Comparison of ENCODE assay signal across 7 mouse cellular contexts in the genomic region with DNA sequence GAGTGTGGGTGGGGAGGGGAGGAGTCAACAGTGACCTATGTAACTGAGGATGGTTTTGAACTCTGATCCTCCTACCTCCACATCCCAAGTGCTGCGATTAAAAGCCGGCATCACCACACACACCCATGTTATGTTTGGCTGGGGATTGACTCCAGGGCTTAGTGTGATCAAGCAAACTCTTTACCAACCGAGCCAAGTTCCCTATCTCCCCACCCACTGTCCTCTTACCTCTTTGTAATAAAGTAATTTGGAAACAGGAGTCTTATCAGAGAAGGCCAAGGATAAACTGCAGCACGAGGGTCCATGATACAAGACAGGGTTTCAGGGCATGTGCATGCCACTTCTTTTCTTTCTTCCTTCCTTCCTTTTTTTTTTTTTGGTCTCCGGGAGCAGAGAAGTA. TPM values are rescaled to one million over a fixed set of nuclear protein-coding genes. Genes with fewer than 3 reads are reported as not detected.
"Had no signal": no experiment of that assay in that cellular context is flagged by ENCODE, and none has a peak within 500 bp of the region (broad histone marks: within the 10 kb centered on the region; RNA-seq: fewer than 3 reads in every experiment).

No protein-coding gene starts in this region.

- H3K27ac ChIP-seq: layer of hippocampus, adult 2 months; liver, embryonic 14.5 days had no signal

- H3K36me3 ChIP-seq: limb, embryonic 13.5 days; neural tube, embryonic 13.5 days had no signal

- ATAC-seq: inflammation-experienced regulatory T-cells, adult 6 months had no signal

- DNase-seq: right cerebral cortex, postnatal 4 days had no signal

- H3K27me3 ChIP-seq: limb, embryonic 13.5 days; neural tube, embryonic 13.5 days had no signal

- H3K9me3 ChIP-seq: limb, embryonic 13.5 days; neural tube, embryonic 13.5 days had no signal

- H3K4me3 ChIP-seq: layer of hippocampus, adult 2 months; limb, embryonic 13.5 days; neural tube, embryonic 13.5 days had no signal

- H3K9ac ChIP-seq: limb, embryonic 13.5 days; liver, embryonic 14.5 days; neural tube, embryonic 13.5 days had no signal

- H3K4me2 ChIP-seq: limb, embryonic 13.5 days; neural tube, embryonic 13.5 days had no signal

RNA-seq across cellular contexts. Expression of a gene that starts 27.1 kb away (rescaled TPM):
- polyA plus RNA-seq: inflammation-experienced regulatory T-cells, adult 6 months; midbrain, embryonic 14.5 days; neural tube, embryonic 13.5 days had no signal

RNA-seq across cellular contexts. Expression of a gene that starts 37.5 kb away (rescaled TPM):
- polyA plus RNA-seq: inflammation-experienced regulatory T-cells, adult 6 months had no signal
